Mouse (Mus musculus) adrenal gland, postnatal 36 days (tissue): ENCODE measurements around the gene Dimt1. TPM values are rescaled to one million over a fixed set of nuclear protein-coding genes. Genes with fewer than 3 reads are reported as not detected.
A peak's percentile ranks its signal among the peaks of the same experiment; 100 is the strongest.
"Not testable (repeated sequence)": the region's sequence is repeated elsewhere in the genome, so short reads cannot be mapped to it uniquely, and the experiment has no call there.

Experiments
- DNase-seq, 2 experiments: peaks; one replicate each; pipeline ENCODE4 v3.0.0; 2021; ENCODE audit warnings: mixed read lengths in 1 of 2
- long read RNA-seq, 2 experiments: library from polyadenylated mRNA; stranded (forward); transcript quantifications; one replicate each; pipeline ENCODE4 v2.0.0; 2021; ENCODE audit warnings: borderline sequencing depth in 2 of 2
- total RNA-seq, 2 experiments: library from RNA; stranded (reverse); gene quantifications; 2 replicates each; pipeline ENCODE4 v1.2.3; 2021

Gene Dimt1
- 10 to 100 TPM; 14.6 to 21.7 TPM for total RNA-seq
- long read RNA-seq, experiment 1, transcript Dimt1-201 (12 exons, 2,051 nt) = major isoform, 7 of 16 reads
- long read RNA-seq, experiment 1, partial matches to known transcripts = 1 of 16 reads
- long read RNA-seq, experiment 1, other reads (novel, unspliced or antisense) = 5 of 16 reads
- long read RNA-seq, experiment 2, partial matches to known transcripts = 0 of 5 reads
- long read RNA-seq, experiment 2, other reads (novel, unspliced or antisense) = 2 of 5 reads

- DNase-seq = peak; percentile 97
Measured at GRCm38 (mm10) chr13:106946594-106947540, at the start of gene Dimt1. Dimt1 (plus strand) TSS chr13:106947127.

- DNase-seq = no peak
Measured at GRCm38 (mm10) chr13:106904637-106905036, 42.3 kb upstream of the Dimt1 start.

GRCm38 (mm10) chr13:106905154-106905553 is 41.8 kb upstream of the Dimt1 start:
- DNase-seq = not testable (repeated sequence)

GRCm38 (mm10) chr13:106907273-106907672 is 39.7 kb upstream of the Dimt1 start:
- no peak for DNase-seq

GRCm38 (mm10) chr13:106910096-106910495 is 36.8 kb upstream of the Dimt1 start:
- DNase-seq = peak; percentile 40 to 61

- no peak for DNase-seq
Measured at GRCm38 (mm10) chr13:106913125-106913736, 33.7 kb upstream of the Dimt1 start.

- DNase-seq = no peak
Measured at GRCm38 (mm10) chr13:106918322-106919050, 28.4 kb upstream of the Dimt1 start.

- not testable (repeated sequence) for DNase-seq
Measured at GRCm38 (mm10) chr13:106925921-106926320, 21.0 kb upstream of the Dimt1 start.

- DNase-seq = peak; percentile 6 to 10
Measured at GRCm38 (mm10) chr13:106928296-106928695, 18.6 kb upstream of the Dimt1 start.

GRCm38 (mm10) chr13:106929201-106929600 is 17.7 kb upstream of the Dimt1 start:
- DNase-seq = peak; percentile 66 to 72

GRCm38 (mm10) chr13:106935871-106936255 is 11.1 kb upstream of the Dimt1 start:
- no peak for DNase-seq

- peak; percentile 93 to 95 for DNase-seq
Measured at GRCm38 (mm10) chr13:106936256-106937137, 10.4 kb upstream of the Dimt1 start, which contains the start of gene Ipo11. Ipo11 (minus strand) TSS chr13:106936958.

GRCm38 (mm10) chr13:106937138-106937472 is 9.8 kb upstream of the Dimt1 start:
- DNase-seq = no peak

GRCm38 (mm10) chr13:106941211-106941976 is 5.5 kb upstream of the Dimt1 start:
- DNase-seq = no peak

GRCm38 (mm10) chr13:106942721-106943120 is 4.2 kb upstream of the Dimt1 start:
- DNase-seq = no peak

GRCm38 (mm10) chr13:106945518-106945917 is 1.4 kb upstream of the Dimt1 start:
- no peak for DNase-seq

- no peak for DNase-seq
Measured at GRCm38 (mm10) chr13:106947583-106947982, 656 bp downstream of the Dimt1 start.

GRCm38 (mm10) chr13:106954880-106955279 is 8.0 kb downstream of the Dimt1 start:
- DNase-seq = no peak

GRCm38 (mm10) chr13:106957554-106957953 is 10.6 kb downstream of the Dimt1 start:
- DNase-seq = no peak

GRCm38 (mm10) chr13:106958286-106958685 is 11.4 kb downstream of the Dimt1 start:
- no peak for DNase-seq
